Mouse (Mus musculus) MEL (cell line): Measurements from ENCODE around the gene Cd24a. TPM values are rescaled to one million over a fixed set of nuclear protein-coding genes. Genes with fewer than 3 reads are reported as not detected.
A peak's percentile ranks its signal among the peaks of the same experiment; 100 is the strongest.

ENCODE experiments used
- DNase-seq: peaks from one replicate; pipeline ENCODE4 v3.0.0; 2011; ENCODE audit warnings: low read depth, low spot score
- H3K27ac ChIP-seq: 2 replicates; pipeline ENCODE4 v1.5.1; 2012; ENCODE audit warnings: low read depth, mild to moderate bottlenecking, control low read depth, low read length, moderate library complexity; ENCODE audit not compliant: control insufficient read depth
- H3K27me3 ChIP-seq, 2 experiments: fragments of 150-350 bp in 1 of 2; sonication (generic) in 1 of 2; 2 replicates each; pipeline ENCODE4 v1.6.1; 2012; ENCODE audit warnings: low read length in 2 of 2, mild to moderate bottlenecking in 2 of 2, improper control_type of control experiment in 1 of 2, moderate library complexity in 1 of 2; ENCODE audit not compliant: insufficient read depth in 2 of 2, control insufficient read depth in 1 of 2
- H3K36me3 ChIP-seq, 2 experiments: 2 replicates each; pipeline ENCODE4 v1.6.1; 2012 to 2014; ENCODE audit warnings: low read length in 2 of 2, improper control_type of control experiment in 1 of 2, inconsistent platforms in 1 of 2, mild to moderate bottlenecking in 1 of 2; ENCODE audit not compliant: insufficient read depth in 2 of 2, control insufficient read depth in 1 of 2
- H3K4me1 ChIP-seq, 2 experiments: fragments of 150-350 bp in 1 of 2; sonication (generic) in 1 of 2; 2 replicates each; pipeline ENCODE4 v1.6.1; 2012; ENCODE audit warnings: low read length in 2 of 2, improper control_type of control experiment in 1 of 2, mild to moderate bottlenecking in 1 of 2; ENCODE audit not compliant: insufficient read depth in 2 of 2, control insufficient read depth in 1 of 2
- H3K4me3 ChIP-seq, 2 experiments: fragments of 150-350 bp in 1 of 2; sonication (generic) in 1 of 2; 2 replicates each; pipeline ENCODE4 v1.5.1; 2012; ENCODE audit warnings: low read depth in 2 of 2, low read length in 2 of 2, mild to moderate bottlenecking in 2 of 2, moderate library complexity in 2 of 2, control low read depth in 1 of 2, improper control_type of control experiment in 1 of 2; ENCODE audit not compliant: control insufficient read depth in 1 of 2, insufficient read depth in 1 of 2
- H3K79me2 ChIP-seq: 2 replicates; pipeline ENCODE4 v1.6.1; 2012; ENCODE audit warnings: mild to moderate bottlenecking, low read length, moderate library complexity; ENCODE audit not compliant: control insufficient read depth, poor library complexity, insufficient read depth
- H3K9ac ChIP-seq: 2 replicates; pipeline ENCODE4 v1.6.1; 2012; ENCODE audit warnings: low read depth, mild to moderate bottlenecking, control low read depth, low read length, moderate library complexity; ENCODE audit not compliant: control insufficient read depth, poor library complexity, severe bottlenecking
- H3K9me3 ChIP-seq: fragments of 150-350 bp; sonication (generic); replicated peaks from 2 replicates; pipeline ENCODE4 v1.6.1; 2012; ENCODE audit warnings: mild to moderate bottlenecking, low read length, improper control_type of control experiment, moderate library complexity; ENCODE audit not compliant: insufficient read depth
- BHLHE40 ChIP-seq: IDR thresholded peaks from 2 replicates; pipeline ENCODE4 v1.6.1; 2012; ENCODE audit warnings: low read depth, mild to moderate bottlenecking, inconsistent platforms, low read length, improper control_type of control experiment, borderline replicate concordance
- CHD1 ChIP-seq: IDR thresholded peaks from 2 replicates; pipeline ENCODE4 v1.6.1; 2012; ENCODE audit warnings: low read depth, mild to moderate bottlenecking, inconsistent platforms, low read length, improper control_type of control experiment
- CHD2 ChIP-seq: IDR thresholded peaks from 2 replicates; pipeline ENCODE4 v1.6.1; 2011; ENCODE audit warnings: low read length, improper control_type of control experiment
- E2F4 ChIP-seq: IDR thresholded peaks from 2 replicates; pipeline ENCODE4 v1.6.1; 2011; ENCODE audit warnings: low read depth, low read length, improper control_type of control experiment, borderline replicate concordance
- ELF1 ChIP-seq: IDR thresholded peaks from 2 replicates; pipeline ENCODE4 v1.6.1; 2014; ENCODE audit warnings: low read depth, mild to moderate bottlenecking, inconsistent platforms, low read length, improper control_type of control experiment, moderate library complexity
- GATA1 ChIP-seq: IDR thresholded peaks from 2 replicates; pipeline ENCODE4 v1.6.1; 2011; ENCODE audit warnings: low read depth, low read length, improper control_type of control experiment
- HCFC1 ChIP-seq: IDR thresholded peaks from 2 replicates; pipeline ENCODE4 v1.6.1; 2012; ENCODE audit warnings: low read depth, mild to moderate bottlenecking, inconsistent platforms, low read length, improper control_type of control experiment, moderate library complexity
- JUND ChIP-seq: IDR thresholded peaks from 2 replicates; pipeline ENCODE4 v1.6.1; 2011; ENCODE audit warnings: low read depth, mild to moderate bottlenecking, improper control_type of control experiment, low read length
- MAFK ChIP-seq: IDR thresholded peaks from 2 replicates; pipeline ENCODE4 v1.6.1; 2011; ENCODE audit warnings: low read depth, mild to moderate bottlenecking, low read length, improper control_type of control experiment, borderline replicate concordance
- MAX ChIP-seq: IDR thresholded peaks from 2 replicates; pipeline ENCODE4 v1.6.1; 2011; ENCODE audit warnings: low read length, improper control_type of control experiment
- MXI1 ChIP-seq: IDR thresholded peaks from 2 replicates; pipeline ENCODE4 v1.6.1; 2011; ENCODE audit warnings: mild to moderate bottlenecking, low read depth, low read length, improper control_type of control experiment
- MYC ChIP-seq: IDR thresholded peaks from 2 replicates; pipeline ENCODE4 v1.6.1; 2011; ENCODE audit warnings: low read depth, mild to moderate bottlenecking, low read length, improper control_type of control experiment, moderate library complexity
- NELFE ChIP-seq: IDR thresholded peaks from 2 replicates; pipeline ENCODE4 v1.6.1; 2011; ENCODE audit warnings: low read depth, low read length, improper control_type of control experiment
- POLR2A ChIP-seq, 2 experiments: IDR thresholded peaks; 2 replicates each; pipeline ENCODE4 v1.6.1; 2011 to 2012; ENCODE audit warnings: low read length in 2 of 2, mild to moderate bottlenecking in 2 of 2, control low read depth in 1 of 2, improper control_type of control experiment in 1 of 2, low read depth in 1 of 2, moderate library complexity in 1 of 2; ENCODE audit not compliant: control insufficient read depth in 1 of 2, insufficient read depth in 1 of 2, poor library complexity in 1 of 2
- POLR2AphosphoS2 ChIP-seq: IDR thresholded peaks from 2 replicates; pipeline ENCODE4 v1.6.1; 2011; ENCODE audit warnings: low read length, improper control_type of control experiment
- POLR2AphosphoS5 ChIP-seq: IDR thresholded peaks from 2 replicates; pipeline ENCODE4 v1.6.1; 2012; ENCODE audit warnings: low read depth, borderline replicate concordance, mild to moderate bottlenecking, inconsistent platforms, low read length, moderate library complexity, mixed read lengths
- RAD21 ChIP-seq: IDR thresholded peaks from 2 replicates; pipeline ENCODE4 v1.6.1; 2011; ENCODE audit warnings: mild to moderate bottlenecking, low read depth, low read length, improper control_type of control experiment
- RCOR1 ChIP-seq: IDR thresholded peaks from 2 replicates; pipeline ENCODE4 v1.6.1; 2012; ENCODE audit warnings: low read depth, mild to moderate bottlenecking, inconsistent platforms, low read length, improper control_type of control experiment
- SMC3 ChIP-seq: IDR thresholded peaks from 2 replicates; pipeline ENCODE4 v1.6.1; 2011; ENCODE audit warnings: low read depth, low read length, improper control_type of control experiment
- TBP ChIP-seq: IDR thresholded peaks from 2 replicates; pipeline ENCODE4 v1.8.0; 2011; ENCODE audit warnings: low read depth, low read length, improper control_type of control experiment
- TCF12 ChIP-seq: IDR thresholded peaks from 2 replicates; pipeline ENCODE4 v1.6.1; 2014; ENCODE audit warnings: low read depth, mild to moderate bottlenecking, inconsistent platforms, low read length, improper control_type of control experiment, moderate library complexity
- UBTF ChIP-seq: IDR thresholded peaks from 2 replicates; pipeline ENCODE4 v1.6.1; 2012; ENCODE audit warnings: low read depth, mild to moderate bottlenecking, inconsistent platforms, low read length, improper control_type of control experiment, moderate library complexity, borderline replicate concordance; ENCODE audit not compliant: insufficient read depth
- USF1 ChIP-seq: IDR thresholded peaks from 2 replicates; pipeline ENCODE4 v1.6.1; 2014; ENCODE audit warnings: low read depth, mild to moderate bottlenecking, inconsistent platforms, low read length, improper control_type of control experiment, moderate library complexity
- ZC3H11A ChIP-seq: IDR thresholded peaks from 2 replicates; pipeline ENCODE4 v1.6.1; 2012; ENCODE audit warnings: low read depth, mild to moderate bottlenecking, inconsistent platforms, low read length, improper control_type of control experiment
- ZKSCAN1 ChIP-seq: IDR thresholded peaks from 2 replicates; pipeline ENCODE4 v1.6.1; 2012; ENCODE audit warnings: low read depth, mild to moderate bottlenecking, inconsistent platforms, low read length, improper control_type of control experiment, moderate library complexity
- ZMIZ1 ChIP-seq: IDR thresholded peaks from 2 replicates; pipeline ENCODE4 v1.6.1; 2012; ENCODE audit warnings: low read depth, mild to moderate bottlenecking, inconsistent platforms, low read length, improper control_type of control experiment, moderate library complexity
- ZNF384 ChIP-seq: IDR thresholded peaks from 2 replicates; pipeline ENCODE4 v1.6.1; 2012; ENCODE audit warnings: low read depth, mild to moderate bottlenecking, inconsistent platforms, low read length, improper control_type of control experiment
- polyA plus RNA-seq, 2 experiments: library from polyadenylated mRNA; stranded (reverse) in 1 of 2; unstranded in 1 of 2; fragments of >175 nt in 1 of 2; fragments of >200 nt in 1 of 2; gene quantifications; 2 replicates each; pipeline versions ENCODE4 v1.2.1 to v1.2.4; 2012; ENCODE audit warnings: low replicate concordance in 2 of 2, low read depth in 1 of 2; ENCODE audit not compliant: insufficient read length in 2 of 2, insufficient read depth in 1 of 2, missing spikeins in 1 of 2
- total RNA-seq: library from RNA; depleted of rRNA; stranded (reverse); fragments of 300-350 nt; gene quantifications from 2 replicates; pipeline ENCODE4 v1.2.3, GENCODE M21; 2012

Cd24a gene
- total and polyA plus RNA-seq, 3 experiments, result 96.6 to 181 TPM; not detected in 1

DNA sequence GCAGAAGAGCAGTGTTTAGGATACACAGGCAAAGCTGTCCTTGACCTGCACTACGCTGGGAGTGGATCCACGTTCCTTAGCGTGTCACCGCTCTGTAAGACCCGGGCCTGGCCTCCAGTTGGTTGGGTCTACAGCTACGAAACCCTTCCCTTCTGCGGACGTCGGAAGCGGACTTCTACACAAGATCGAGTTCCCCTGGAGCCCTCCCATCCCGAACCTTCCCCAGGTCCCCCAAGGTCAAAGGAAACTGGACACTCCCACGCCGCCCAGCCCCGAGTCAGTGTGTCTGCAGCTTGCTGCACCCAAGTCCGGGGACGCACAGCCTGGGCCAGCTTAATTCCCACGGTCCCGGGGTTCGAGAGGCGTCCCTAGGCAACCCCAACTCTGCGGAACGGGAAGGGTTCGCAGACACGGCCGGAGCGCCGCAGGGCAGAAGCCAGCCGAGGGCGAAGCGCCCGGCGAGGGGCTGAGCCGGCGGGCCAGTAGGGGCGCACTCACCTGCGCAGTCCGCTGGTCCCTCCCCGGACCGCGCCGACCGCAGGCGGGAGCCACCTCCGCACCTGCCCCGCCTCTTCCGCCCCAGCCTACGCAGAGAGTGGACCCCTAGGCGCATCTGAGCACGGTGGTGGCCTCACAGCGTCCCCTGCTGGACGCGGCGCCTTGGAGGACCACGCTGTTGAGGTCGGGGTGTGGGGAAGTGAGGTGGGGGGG lies 37.5 kb upstream of the Cd24a start, which contains the start of gene 1700021F05Rik (continued):
- TF ChIP-seq ZNF384 (no peak), POLR2AphosphoS2 (peak; percentile 65; the same call in 1 of the 2 replicates), HCFC1 (peak; percentile 91), E2F4 (no peak), MAFK (no peak), ZKSCAN1 (no peak), JUND (no peak), POLR2AphosphoS5 (no peak), BHLHE40 (peak; percentile 4; the same call in 1 of the 2 replicates), GATA1 (no peak), CHD1 (no peak), RCOR1 (no peak), UBTF (0 out of 2 replicates have a peak, but pooled peaks have one; percentile 61), POLR2A (IDR thresholded peaks at IDR 0.05; ENCODE audit: control insufficient read depth in 1 of 2, insufficient read depth in 1 of 2, low read depth in 1 of 2, low read length in 2 of 2, poor library complexity in 1 of 2) (peak; percentile 91 to 93), USF1 (no peak), CHD2 (no peak), ZC3H11A (no peak), SMC3 (peak; percentile 36; the same call in 1 of the 2 replicates), TBP (peak; percentile 64; the same call in 1 of the 2 replicates), TCF12 (peak; percentile 85), MAX (no peak)

DNA sequence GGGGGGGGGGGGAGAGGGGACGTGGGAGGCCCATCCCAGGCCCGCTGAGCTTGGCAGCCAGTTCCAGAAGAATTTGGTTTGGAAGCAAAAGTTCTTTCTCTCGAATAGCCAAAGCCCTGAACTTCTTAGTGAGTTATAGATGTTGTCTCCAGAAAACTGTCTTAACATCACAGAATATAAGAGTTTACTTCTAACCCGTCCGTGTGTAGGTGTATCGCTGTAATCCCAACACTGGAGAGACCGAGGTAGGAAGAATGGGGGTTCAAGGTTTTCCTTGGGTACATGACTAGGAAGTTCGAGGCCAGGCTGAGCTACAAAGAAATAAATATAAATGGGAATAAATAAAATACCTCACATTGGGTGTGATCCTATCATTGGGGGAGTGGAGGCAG lies 36.9 kb upstream of the Cd24a start:
- no peak for DNase-seq
- H3K4me1 ChIP-seq, result peaks cover 4 to 17% of the 10 kb centered on the region in 2 experiments
- no peaks in the 10 kb centered on the region for H3K9me3 ChIP-seq
- peak overlapping the region; percentile 38 for H3K27ac ChIP-seq
- peak overlapping the region; percentile 69 for H3K9ac ChIP-seq
- H3K4me3 ChIP-seq, result peak overlapping the region; percentile 60 to 65
- no peaks in the 10 kb centered on the region for H3K27me3 ChIP-seq
- H3K36me3 ChIP-seq, result peaks cover 0 to 12% of the 10 kb centered on the region in 2 experiments; a peak in 2 of 4 replicates
- H3K79me2 ChIP-seq, result peaks cover 18% of the 10 kb centered on the region
- TF ChIP-seq NELFE (no peak), CHD1 (no peak), MXI1 (no peak), UBTF (no peak), GATA1 (no peak), BHLHE40 (no peak), ZMIZ1 (no peak), ELF1 (no peak), MYC (no peak), MAX (no peak), RAD21 (no peak), POLR2A (IDR thresholded peaks at IDR 0.05; ENCODE audit: control insufficient read depth in 1 of 2, insufficient read depth in 1 of 2, low read depth in 1 of 2, low read length in 2 of 2, poor library complexity in 1 of 2) (no peak), E2F4 (no peak), ZKSCAN1 (no peak), HCFC1 (no peak), TCF12 (no peak)
